Mouse (Mus musculus) midbrain, embryonic 10.5 days (tissue): ENCODE data around the gene Gm9918. TPM values are rescaled to one million over a fixed set of nuclear protein-coding genes. Genes with fewer than 3 reads are reported as not detected.

Experiments used
- DNase-seq: peaks from one replicate; pipeline ENCODE4 v3.0.0-alpha.2; 2017; ENCODE audit warnings: low spot score
- H3K27ac ChIP-seq: fragments of 300-500 bp; sonication (generic); replicated peaks from 2 replicates; pipeline ENCODE4 v1.5.1; 2016; ENCODE audit warnings: mild to moderate bottlenecking
- H3K27me3 ChIP-seq: fragments of 300-500 bp; sonication (generic); 2 replicates; pipeline ENCODE4 v1.6.1; 2016; ENCODE audit warnings: low read depth, mild to moderate bottlenecking; ENCODE audit not compliant: poor library complexity, severe bottlenecking
- H3K36me3 ChIP-seq: fragments of 300-500 bp; sonication (generic); 2 replicates; pipeline ENCODE4 v1.6.1; 2016; ENCODE audit warnings: mild to moderate bottlenecking, moderate library complexity
- H3K4me1 ChIP-seq: fragments of 300-500 bp; sonication (generic); 2 replicates; pipeline ENCODE4 v1.6.1; 2016
- H3K4me3 ChIP-seq: fragments of 300-500 bp; sonication (generic); 2 replicates; pipeline ENCODE4 v1.5.1; 2016; ENCODE audit warnings: mild to moderate bottlenecking, moderate library complexity
- H3K9me3 ChIP-seq: fragments of 300-500 bp; sonication (generic); replicated peaks from 2 replicates; pipeline ENCODE4 v1.6.1; 2016; ENCODE audit warnings: mild to moderate bottlenecking
- WGBS: fragments of 180-500 bp; shearing (Covaris S2); methylation state at CpG from one replicate; pipeline ENCODE4 v1.1.7; 2016; 5-methylcytosine and 5-hydroxymethylcytosine counted together
- polyA plus RNA-seq: library from polyadenylated mRNA; unstranded; fragments of >200 nt; fragmentation: Nextera tagmentation; extraction: Ambion mirVana; gene quantifications from 2 replicates; pipeline ENCODE4 v1.2.1, GENCODE M21; 2016

The Gm9918 gene
- polyA plus RNA-seq, 1 experiment from 2014 or later = 0.35 TPM

GRCm38 (mm10) chr15:102248131-102248811 is 22.1 kb upstream of the Gm9918 start:
- no peaks in the 10 kb centered on the region for H3K36me3 ChIP-seq
- H3K27me3 ChIP-seq = peaks cover 95% of the 10 kb centered on the region
- WGBS = 2% methylated on average over 8 of the region's 8 CpGs
- no peak for DNase-seq
- peaks cover 77% of the 10 kb centered on the region for H3K4me1 ChIP-seq
- H3K27ac ChIP-seq = peak overlapping the region; percentile 75
- peak overlapping the region; percentile 70 for H3K4me3 ChIP-seq
- no peaks in the 10 kb centered on the region for H3K9me3 ChIP-seq

- peaks cover 72% of the 10 kb centered on the region for H3K4me1 ChIP-seq
- WGBS = 0% methylated on average over 3 of the region's 3 CpGs
- peaks cover 95% of the 10 kb centered on the region for H3K27me3 ChIP-seq
- DNase-seq = no peak
- H3K9me3 ChIP-seq = no peaks in the 10 kb centered on the region
- no peaks in the 10 kb centered on the region for H3K36me3 ChIP-seq
- H3K27ac ChIP-seq = no peak overlapping the region; the same call in 1 of the 2 replicates
- H3K4me3 ChIP-seq = peak overlapping the region; percentile 14; the same call in 1 of the 2 replicates
Measured at GRCm38 (mm10) chr15:102248812-102249191, 21.6 kb upstream of the Gm9918 start.

- peaks cover 95% of the 10 kb centered on the region for H3K27me3 ChIP-seq
- H3K4me3 ChIP-seq = peak overlapping the region; percentile 32
- H3K9me3 ChIP-seq = no peaks in the 10 kb centered on the region
- WGBS = 1% methylated on average over 13 of the region's 13 CpGs
- peaks cover 67% of the 10 kb centered on the region for H3K4me1 ChIP-seq
- no peaks in the 10 kb centered on the region for H3K36me3 ChIP-seq
- H3K27ac ChIP-seq = peak overlapping the region; percentile 71
- DNase-seq = peak; percentile 52
Measured at GRCm38 (mm10) chr15:102249251-102249691, 21.1 kb upstream of the Gm9918 start.

- peak overlapping the region; percentile 32; the same call in 1 of the 2 replicates for H3K4me3 ChIP-seq
- H3K27me3 ChIP-seq = peaks cover 95% of the 10 kb centered on the region
- H3K36me3 ChIP-seq = no peaks in the 10 kb centered on the region
- H3K9me3 ChIP-seq = no peaks in the 10 kb centered on the region
- 49% methylated on average over 9 of the region's 9 CpGs for WGBS
- no peak for DNase-seq
- no peak overlapping the region; the same call in 1 of the 2 replicates for H3K27ac ChIP-seq
- H3K4me1 ChIP-seq = peaks cover 61% of the 10 kb centered on the region
Measured at GRCm38 (mm10) chr15:102249967-102250366, 20.4 kb upstream of the Gm9918 start.

GRCm38 (mm10) chr15:102250521-102250920 is 19.8 kb upstream of the Gm9918 start:
- Histone ChIP-seq H3K27me3 (peaks cover 95% of the 10 kb centered on the region), H3K4me3 (no peak overlapping the region), H3K27ac (no peak overlapping the region), H3K36me3 (no peaks in the 10 kb centered on the region), H3K4me1 (peaks cover 57% of the 10 kb centered on the region), H3K9me3 (no peaks in the 10 kb centered on the region)
- DNase-seq = no peak
- 59% methylated on average over 5 of the region's 5 CpGs for WGBS

- H3K27me3 ChIP-seq = peaks cover 91% of the 10 kb centered on the region
- H3K36me3 ChIP-seq = no peaks in the 10 kb centered on the region
- WGBS = 49% methylated on average over 13 of the region's 14 CpGs
- H3K4me3 ChIP-seq = peak overlapping the region; percentile 66; the same call in 1 of the 2 replicates
- no peak overlapping the region; the same call in 1 of the 2 replicates for H3K27ac ChIP-seq
- no peaks in the 10 kb centered on the region for H3K9me3 ChIP-seq
- peaks cover 46% of the 10 kb centered on the region for H3K4me1 ChIP-seq
- no peak for DNase-seq
Measured at GRCm38 (mm10) chr15:102255547-102256255, 14.7 kb upstream of the Gm9918 start.

- H3K4me1 ChIP-seq = peaks cover 42% of the 10 kb centered on the region
- H3K27me3 ChIP-seq = peaks cover 82% of the 10 kb centered on the region
- H3K9me3 ChIP-seq = no peaks in the 10 kb centered on the region
- 9% methylated on average over 22 of the region's 22 CpGs for WGBS
- peak overlapping the region; percentile 75 for H3K27ac ChIP-seq
- no peak for DNase-seq
- no peaks in the 10 kb centered on the region for H3K36me3 ChIP-seq
- peak overlapping the region; percentile 66 for H3K4me3 ChIP-seq
Measured at GRCm38 (mm10) chr15:102256431-102257201, 13.7 kb upstream of the Gm9918 start.

- no peaks in the 10 kb centered on the region for H3K36me3 ChIP-seq
- peak within 1 kb of the TSS; percentile 75 for H3K27ac ChIP-seq
- H3K27me3 ChIP-seq = peaks cover 78% of the 10 kb centered on the region
- H3K4me3 ChIP-seq = peak within 1 kb of the TSS; percentile 66
- under 1% methylated on average over 40 of the region's 46 CpGs for WGBS
- DNase-seq = peak; percentile 49
- peaks cover 42% of the 10 kb centered on the region for H3K4me1 ChIP-seq
- H3K9me3 ChIP-seq = no peaks in the 10 kb centered on the region
Measured at GRCm38 (mm10) chr15:102257202-102258075, 12.9 kb upstream of the Gm9918 start, which contains the start of gene Rarg. TSS of gene Rarg (minus strand) at chr15:102257517.

- Histone ChIP-seq H3K4me1 (peaks cover 42% of the 10 kb centered on the region), H3K27me3 (peaks cover 81% of the 10 kb centered on the region), H3K9me3 (no peaks in the 10 kb centered on the region), H3K4me3 (peak overlapping the region; percentile 66), H3K36me3 (no peaks in the 10 kb centered on the region), H3K27ac (0 out of 2 replicates have a peak overlapping the region, but pooled peaks have one; percentile 29)
- peak; percentile 46 for DNase-seq
- 4% methylated on average over 12 of the region's 12 CpGs for WGBS
Measured at GRCm38 (mm10) chr15:102258076-102258470, 12.3 kb upstream of the Gm9918 start.

- DNase-seq = no peak
- H3K4me1 ChIP-seq = peaks cover 42% of the 10 kb centered on the region
- no peaks in the 10 kb centered on the region for H3K36me3 ChIP-seq
- 8% methylated on average over 11 of the region's 11 CpGs for WGBS
- peak overlapping the region; percentile 29; the same call in 1 of the 2 replicates for H3K27ac ChIP-seq
- H3K4me3 ChIP-seq = 0 out of 2 replicates have a peak overlapping the region, but pooled peaks have one; percentile 5
- H3K9me3 ChIP-seq = no peaks in the 10 kb centered on the region
- H3K27me3 ChIP-seq = peaks cover 81% of the 10 kb centered on the region
Measured at GRCm38 (mm10) chr15:102258581-102259253, 11.6 kb upstream of the Gm9918 start.

GRCm38 (mm10) chr15:102262582-102262981 is 7.8 kb upstream of the Gm9918 start:
- no peak overlapping the region for H3K27ac ChIP-seq
- peaks cover 42% of the 10 kb centered on the region for H3K27me3 ChIP-seq
- DNase-seq = no peak
- 48% methylated on average over 7 of the region's 7 CpGs for WGBS
- no peaks in the 10 kb centered on the region for H3K9me3 ChIP-seq
- no peak overlapping the region for H3K4me3 ChIP-seq
- no peaks in the 10 kb centered on the region for H3K36me3 ChIP-seq
- H3K4me1 ChIP-seq = peaks cover 21% of the 10 kb centered on the region
